Mouse (Mus musculus): Measurements from ENCODE around the gene Zfp941.

Zfp941 gene

GRCm38 (mm10) chr7:140821653-140822329 lies at the start of gene Zfp941:
TSS of gene Zfp941 (minus strand) at chr7:140822178.
- DNase-seq (ENCODE audit: low spot score): no peak

- DNase-seq (ENCODE audit: low spot score): no peak
These were observed 42.8 kb upstream of the Zfp941 start for GRCm38 (mm10) chr7:140864761-140865160.

GRCm38 (mm10) chr7:140860728-140861127 lies 38.8 kb upstream of the Zfp941 start:
- DNase-seq (ENCODE audit: low spot score): no peak

- DNase-seq (ENCODE audit: low spot score): no peak
These were observed 38.0 kb upstream of the Zfp941 start for GRCm38 (mm10) chr7:140859997-140860396.

GRCm38 (mm10) chr7:140858746-140859145 lies 36.8 kb upstream of the Zfp941 start:
- no peak for DNase-seq (ENCODE audit: low spot score)

- no peak for DNase-seq (ENCODE audit: low spot score)
These were observed 35.9 kb upstream of the Zfp941 start, which contains the start of gene Bet1l for GRCm38 (mm10) chr7:140857550-140858505. TSS of gene Bet1l (minus strand) at chr7:140857577.

- peak; percentile 94 for DNase-seq (ENCODE audit: low spot score)
These were observed 35.0 kb upstream of the Zfp941 start, which contains the start of gene Ric8a for GRCm38 (mm10) chr7:140856785-140857549. TSS of gene Ric8a (plus strand) at chr7:140856957.

GRCm38 (mm10) chr7:140855860-140856784 lies 34.1 kb upstream of the Zfp941 start, which contains the start of gene Gm45785:
TSS of gene Gm45785 (minus strand) at chr7:140856331.
- peak; percentile 95 for DNase-seq (ENCODE audit: low spot score)

GRCm38 (mm10) chr7:140855181-140855580 lies 33.2 kb upstream of the Zfp941 start:
- DNase-seq (ENCODE audit: low spot score): no peak

GRCm38 (mm10) chr7:140854483-140854882 lies 32.5 kb upstream of the Zfp941 start:
- DNase-seq (ENCODE audit: low spot score): no peak

GRCm38 (mm10) chr7:140853386-140853785 lies 31.4 kb upstream of the Zfp941 start:
- DNase-seq (ENCODE audit: low spot score): no peak

- no peak for DNase-seq (ENCODE audit: low spot score)
These were observed 29.9 kb upstream of the Zfp941 start for GRCm38 (mm10) chr7:140851916-140852315.

- DNase-seq (ENCODE audit: low spot score): no peak
These were observed 26.6 kb upstream of the Zfp941 start for GRCm38 (mm10) chr7:140848591-140848990.

- no peak for DNase-seq (ENCODE audit: low spot score)
These were observed 26.0 kb upstream of the Zfp941 start, which contains the start of gene Odf3 for GRCm38 (mm10) chr7:140847755-140848580. TSS of gene Odf3 (plus strand) at chr7:140847805.

GRCm38 (mm10) chr7:140846676-140847075 lies 24.7 kb upstream of the Zfp941 start:
- DNase-seq (ENCODE audit: low spot score): no peak

- DNase-seq (ENCODE audit: low spot score): no peak
These were observed 23.7 kb upstream of the Zfp941 start for GRCm38 (mm10) chr7:140845683-140846082.

GRCm38 (mm10) chr7:140844905-140845665 lies 23.1 kb upstream of the Zfp941 start, which contains the start of gene Scgb1c1:
TSS of gene Scgb1c1 (plus strand) at chr7:140845547.
- DNase-seq (ENCODE audit: low spot score): peak; percentile 92

GRCm38 (mm10) chr7:140843806-140844205 lies 21.8 kb upstream of the Zfp941 start:
- DNase-seq (ENCODE audit: low spot score): no peak
